Mouse (Mus musculus) heart, embryonic 11.5 days (tissue): ENCODE measurements around the gene Hcar2. TPM values are rescaled to one million over a fixed set of nuclear protein-coding genes. Genes with fewer than 3 reads are reported as not detected.

ENCODE experiments used
- ATAC-seq: fragments of 200-750 bp; cut with Nextera tagmentation; replicated peaks from 2 replicates; pipeline ENCODE4 v1.8.0; 2017; ENCODE audit warnings: moderate library complexity; ENCODE audit not compliant: insufficient number of reproducible peaks, low FRiP score, low TSS enrichment
- H3K27ac ChIP-seq: fragments of 300-500 bp; sonication (generic); 2 replicates; pipeline ENCODE4 v1.5.1; 2014; ENCODE audit warnings: mild to moderate bottlenecking, low read depth, low read length
- H3K27me3 ChIP-seq: fragments of 300-500 bp; sonication (generic); 2 replicates; pipeline ENCODE4 v1.6.1; 2014; ENCODE audit warnings: mild to moderate bottlenecking, low read length, mixed read lengths; ENCODE audit not compliant: control insufficient read depth, insufficient read depth
- H3K36me3 ChIP-seq: fragments of 300-500 bp; sonication (generic); 2 replicates; pipeline ENCODE4 v1.6.1; 2014; ENCODE audit warnings: mild to moderate bottlenecking, low read length, moderate library complexity, mixed read lengths; ENCODE audit not compliant: control insufficient read depth, insufficient read depth
- H3K4me1 ChIP-seq: fragments of 300-500 bp; sonication (generic); 2 replicates; pipeline ENCODE4 v1.6.1; 2014; ENCODE audit warnings: low read length; ENCODE audit not compliant: control insufficient read depth, insufficient read depth
- H3K4me2 ChIP-seq: fragments of 300-500 bp; sonication (generic); 2 replicates; pipeline ENCODE4 v1.6.1; 2014; ENCODE audit warnings: mild to moderate bottlenecking, moderate library complexity
- H3K4me3 ChIP-seq: fragments of 300-500 bp; sonication (generic); 2 replicates; pipeline ENCODE4 v1.5.1; 2014; ENCODE audit warnings: low read depth, low read length
- H3K9ac ChIP-seq: fragments of 300-500 bp; sonication (generic); 2 replicates; pipeline ENCODE4 v1.6.1; 2014; ENCODE audit warnings: mild to moderate bottlenecking, low read depth, low read length, moderate library complexity
- H3K9me3 ChIP-seq: fragments of 300-500 bp; sonication (generic); replicated peaks from 2 replicates; pipeline ENCODE4 v1.6.1; 2016; ENCODE audit warnings: low read length; ENCODE audit not compliant: control insufficient read depth
- WGBS: fragments of 180-500 bp; shearing (Covaris S2); extraction: QIAGEN DNeasy Blood & Tissue Kit; methylation state at CpG from one replicate; pipeline ENCODE4 v1.1.7; 2014; ENCODE audit not compliant: insufficient replicate concordance; 5-methylcytosine and 5-hydroxymethylcytosine counted together
- polyA plus RNA-seq: library from polyadenylated mRNA; unstranded; fragments of >200 nt; fragmentation: Nextera tagmentation; extraction: Ambion mirVana; gene quantifications from 2 replicates; pipeline ENCODE4 v1.2.1, GENCODE M21; 2014

The Hcar2 gene
- polyA plus RNA-seq, 1 experiment from 2014 or later: not detected

DNA sequence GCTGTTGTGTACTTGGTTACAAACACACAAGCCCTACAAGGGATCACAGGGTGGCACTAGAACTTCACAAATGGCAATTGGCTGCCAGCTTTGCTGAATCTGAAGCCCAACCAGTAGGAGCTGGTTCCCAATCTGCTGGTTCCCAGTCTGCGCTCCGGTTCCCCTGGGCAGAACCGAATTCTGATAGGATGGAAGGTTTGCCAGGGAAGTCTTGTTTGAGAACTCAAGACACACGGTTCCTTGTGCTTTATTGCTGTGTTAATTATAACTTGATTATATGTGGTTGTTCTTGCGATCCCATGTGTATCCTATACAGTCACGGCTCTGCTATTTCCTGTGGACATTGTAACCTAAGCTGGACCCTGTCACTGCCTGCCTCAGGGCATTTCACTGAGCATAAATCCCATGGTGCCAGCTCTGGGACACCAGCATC lies 37.6 kb downstream of the Hcar2 start:
- H3K9me3 ChIP-seq: no peaks in the 10 kb centered on the region
- no peak for ATAC-seq
- H3K9ac ChIP-seq: no peak overlapping the region
- H3K4me3 ChIP-seq: no peak overlapping the region
- no peaks in the 10 kb centered on the region for H3K4me1 ChIP-seq
- H3K4me2 ChIP-seq: no peak overlapping the region
- H3K27me3 ChIP-seq: no peaks in the 10 kb centered on the region
- no peaks in the 10 kb centered on the region for H3K36me3 ChIP-seq
- H3K27ac ChIP-seq: no peak overlapping the region
- 70% methylated on average over 6 of the region's 6 CpGs for WGBS

DNA sequence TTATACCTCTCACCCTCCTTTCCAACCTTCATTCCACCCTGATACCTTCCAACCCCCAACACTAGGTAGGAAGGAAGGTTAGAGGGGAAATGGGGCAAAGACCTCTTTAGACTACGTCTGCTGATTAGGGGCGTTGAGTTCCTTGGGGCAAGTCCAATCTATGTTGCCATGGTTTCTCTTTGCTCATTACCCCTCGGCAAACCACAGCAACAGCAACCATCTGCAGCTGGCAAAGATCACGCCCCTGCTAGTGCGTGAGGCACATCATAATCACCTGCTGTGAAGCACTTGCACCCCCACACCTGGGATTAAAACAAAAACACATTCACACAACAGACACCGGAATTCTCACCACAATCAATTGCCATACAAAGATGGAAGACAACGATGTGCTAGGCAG lies 42.6 kb downstream of the Hcar2 start:
- no peak overlapping the region for H3K4me3 ChIP-seq
- no peaks in the 10 kb centered on the region for H3K27me3 ChIP-seq
- H3K9me3 ChIP-seq: no peaks in the 10 kb centered on the region
- no peak for ATAC-seq
- H3K36me3 ChIP-seq: peaks cover 5% of the 10 kb centered on the region; the same call in 1 of the 2 replicates
- WGBS: 74% methylated on average over 7 of the region's 7 CpGs
- no peaks in the 10 kb centered on the region for H3K4me1 ChIP-seq
- no peak overlapping the region for H3K27ac ChIP-seq
- no peak overlapping the region for H3K4me2 ChIP-seq
- H3K9ac ChIP-seq: no peak overlapping the region

DNA sequence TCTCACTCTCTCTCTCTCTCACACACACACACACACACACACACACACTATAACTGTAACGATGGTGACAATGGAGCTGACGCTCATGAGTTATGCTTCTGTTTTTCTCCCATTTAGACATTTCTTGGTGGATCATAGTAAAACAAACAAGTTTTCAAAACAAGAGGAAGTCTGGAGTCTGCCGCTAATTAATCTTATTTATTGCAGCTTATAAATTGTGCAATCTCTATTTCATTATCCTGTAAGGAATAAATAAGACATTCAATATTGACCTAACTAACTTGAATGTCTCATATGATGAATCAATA lies 44.1 kb downstream of the Hcar2 start:
- H3K9ac ChIP-seq: no peak overlapping the region
- no peaks in the 10 kb centered on the region for H3K4me1 ChIP-seq
- H3K4me2 ChIP-seq: no peak overlapping the region
- H3K4me3 ChIP-seq: no peak overlapping the region
- WGBS: 93% methylated on average over 3 of the region's 3 CpGs
- no peak overlapping the region for H3K27ac ChIP-seq
- no peaks in the 10 kb centered on the region for H3K27me3 ChIP-seq
- no peak for ATAC-seq
- H3K9me3 ChIP-seq: no peaks in the 10 kb centered on the region
- H3K36me3 ChIP-seq: peaks cover 10% of the 10 kb centered on the region; the same call in 1 of the 2 replicates

DNA sequence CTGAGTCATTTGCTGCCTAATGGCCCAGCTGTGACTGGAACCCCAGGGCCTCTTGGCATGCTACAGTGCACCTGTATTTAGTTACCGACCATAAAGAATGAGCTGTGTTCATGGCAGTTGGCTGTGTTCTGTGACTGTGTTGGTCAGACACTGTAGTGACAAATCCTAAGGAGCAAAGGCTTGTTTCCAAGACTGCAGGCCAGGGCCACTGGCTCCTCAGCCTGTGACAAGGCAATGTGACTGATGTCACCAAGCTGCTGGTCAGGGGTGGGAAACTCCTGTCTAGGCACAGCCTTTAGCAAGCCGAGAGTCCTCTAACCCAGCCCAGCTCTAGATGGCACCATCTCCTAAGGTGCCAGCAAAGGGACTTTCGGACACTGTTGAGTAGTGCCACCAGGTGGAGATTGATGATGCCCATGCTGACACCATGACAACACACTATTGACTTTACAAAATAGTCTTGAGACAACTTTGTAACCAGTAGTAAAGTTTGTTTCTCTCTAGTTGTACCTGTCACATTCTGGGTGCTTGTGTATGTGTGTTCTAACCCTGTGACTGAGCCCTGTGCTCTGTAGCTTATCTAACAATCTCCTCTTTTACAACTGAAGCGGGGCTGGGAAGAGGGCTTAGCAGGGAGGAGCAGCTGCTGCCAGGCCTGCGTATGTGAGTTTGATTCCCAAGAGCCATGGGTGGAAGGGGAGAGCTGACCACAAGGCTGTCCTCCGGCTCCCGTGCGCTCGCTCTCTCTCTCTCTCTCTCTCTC lies 44.6 kb downstream of the Hcar2 start:
- ATAC-seq: no peak
- Histone ChIP-seq H3K36me3 (peaks cover 10% of the 10 kb centered on the region; the same call in 1 of the 2 replicates), H3K4me2 (no peak overlapping the region), H3K27me3 (no peaks in the 10 kb centered on the region), H3K4me3 (no peak overlapping the region), H3K9ac (no peak overlapping the region), H3K9me3 (no peaks in the 10 kb centered on the region), H3K27ac (no peak overlapping the region), H3K4me1 (no peaks in the 10 kb centered on the region)
- 82% methylated on average over 9 of the region's 9 CpGs for WGBS

DNA sequence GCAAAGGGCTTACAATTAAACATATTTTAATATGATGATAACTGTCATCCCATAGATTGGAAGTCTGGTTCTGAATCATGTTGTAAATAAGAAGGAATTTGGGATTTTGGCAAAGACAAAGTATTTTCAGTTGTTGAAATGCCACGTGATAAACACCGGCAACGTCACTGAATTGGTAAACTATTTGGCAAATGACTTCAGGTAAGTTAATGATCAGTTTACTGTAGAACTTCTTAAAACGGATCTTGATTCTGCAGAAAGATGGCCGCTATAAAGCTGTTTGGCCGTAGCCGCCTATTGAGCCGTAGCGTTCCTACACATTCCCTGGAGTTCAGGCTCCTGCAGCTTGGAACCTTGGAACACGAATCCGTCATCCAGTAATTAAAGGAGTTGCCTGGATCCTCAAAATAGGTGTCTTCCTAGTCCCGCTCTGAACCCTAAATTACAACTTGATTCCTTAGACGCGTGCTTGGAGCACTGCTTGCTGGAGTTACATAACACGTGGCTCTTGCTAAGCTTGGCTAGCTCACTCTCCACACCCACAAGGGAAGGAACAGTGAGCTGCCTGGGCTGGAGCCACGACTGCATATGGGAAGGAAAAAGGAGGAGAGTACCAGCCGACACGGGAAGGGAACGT lies 46.2 kb downstream of the Hcar2 start:
- H3K4me3 ChIP-seq: no peak overlapping the region
- ATAC-seq: no peak
- no peaks in the 10 kb centered on the region for H3K9me3 ChIP-seq
- H3K27me3 ChIP-seq: no peaks in the 10 kb centered on the region
- WGBS: 93% methylated on average over 19 of the region's 19 CpGs
- H3K9ac ChIP-seq: no peak overlapping the region
- H3K27ac ChIP-seq: no peak overlapping the region
- no peak overlapping the region for H3K4me2 ChIP-seq
- H3K4me1 ChIP-seq: no peaks in the 10 kb centered on the region
- H3K36me3 ChIP-seq: peaks cover 10% of the 10 kb centered on the region; the same call in 1 of the 2 replicates

DNA sequence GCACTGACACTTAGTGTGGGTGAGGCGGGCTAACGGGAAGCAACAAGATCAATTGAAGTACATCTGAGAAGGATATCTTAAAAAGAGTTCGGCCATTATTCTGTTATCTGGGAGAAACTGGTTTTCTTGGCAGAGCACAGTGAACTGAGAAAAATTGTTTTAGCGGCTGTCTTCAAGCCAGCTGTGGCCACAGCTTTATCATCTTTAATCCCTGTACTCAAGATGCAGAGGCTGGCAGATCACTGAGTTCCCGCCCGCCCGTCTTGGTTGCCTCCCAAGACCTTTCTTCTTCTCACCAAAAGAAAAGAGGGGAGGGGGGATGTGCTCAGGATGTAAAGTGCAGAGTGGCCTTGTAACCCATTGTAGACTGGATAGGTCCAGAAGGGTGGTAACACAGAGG lies 48.4 kb downstream of the Hcar2 start:
- no peak overlapping the region for H3K4me2 ChIP-seq
- ATAC-seq: no peak
- no peaks in the 10 kb centered on the region for H3K4me1 ChIP-seq
- no peaks in the 10 kb centered on the region for H3K27me3 ChIP-seq
- H3K36me3 ChIP-seq: peaks cover 10% of the 10 kb centered on the region; the same call in 1 of the 2 replicates
- WGBS: 87% methylated on average over 7 of the region's 7 CpGs
- no peaks in the 10 kb centered on the region for H3K9me3 ChIP-seq
- no peak overlapping the region for H3K9ac ChIP-seq
- no peak overlapping the region for H3K4me3 ChIP-seq
- H3K27ac ChIP-seq: no peak overlapping the region

Other genes starting within 250 kb of the Hcar2 start
- 45.2 TPM in 2 replicates for gene Clip1, start 180.9 kb downstream of the Hcar2 start, polyA plus RNA-seq
- 64.6 and 65.7 TPM in 2 replicates for gene Zcchc8, start 144.4 kb downstream of the Hcar2 start, polyA plus RNA-seq
- gene Rsrc2, start 116.1 kb downstream of the Hcar2 start, polyA plus RNA-seq: 104 and 109 TPM in 2 replicates
- gene Kntc1, start 115.8 kb downstream of the Hcar2 start, polyA plus RNA-seq: 24.6 and 27.3 TPM in 2 replicates
- gene Hcar1, start 14.5 kb upstream of the Hcar2 start, polyA plus RNA-seq: 0.06 TPM in 1 of 2 replicates, not detected in the other
- gene Denr, start 41.7 kb upstream of the Hcar2 start, polyA plus RNA-seq: 104 and 110 TPM in 2 replicates
- 0.93 and 1.2 TPM in 2 replicates for gene Gm43518, start 61.9 kb upstream of the Hcar2 start, polyA plus RNA-seq
- 6.0 and 6.4 TPM in 2 replicates for gene Ccdc62, start 65.2 kb upstream of the Hcar2 start, polyA plus RNA-seq
- 2.7 and 2.9 TPM in 2 replicates for gene Hip1r, start 108.1 kb upstream of the Hcar2 start, polyA plus RNA-seq
- gene Vps37b, start 166.8 kb upstream of the Hcar2 start, polyA plus RNA-seq: 43.3 and 48.2 TPM in 2 replicates
- gene Abcb9, start 230.3 kb upstream of the Hcar2 start, polyA plus RNA-seq: 1.1 and 1.4 TPM in 2 replicates
- 13.6 and 14.8 TPM in 2 replicates for gene Ogfod2, start 246.8 kb upstream of the Hcar2 start, polyA plus RNA-seq